Mouse (Mus musculus) bone marrow, adult 2 months (tissue): Measurements from ENCODE around the gene Derl2.

Source experiments
- CTCF ChIP-seq: fragments of 200-500 bp; IDR thresholded peaks from 2 replicates; pipeline ENCODE4 v1.5.1; 2011; ENCODE audit warnings: low read length, control low read depth; ENCODE audit not compliant: control insufficient read depth, insufficient read depth
- POLR2A ChIP-seq: fragments of 200-500 bp; IDR thresholded peaks from 2 replicates; pipeline ENCODE4 v1.6.1; 2011; ENCODE audit warnings: low read depth, mild to moderate bottlenecking, control low read depth, low read length, borderline replicate concordance; ENCODE audit not compliant: control insufficient read depth

- TF ChIP-seq CTCF (no peak), POLR2A (no peak)
These were observed 55.3 kb downstream of the Derl2 start for GRCm38 (mm10) chr11:70964222-70964907.
